Mouse (Mus musculus): Measurements from ENCODE around the gene Slc17a8. TPM values are rescaled to one million over a fixed set of nuclear protein-coding genes. Genes with fewer than 3 reads are reported as not detected.
"Not testable (repeated sequence)": the region's sequence is repeated elsewhere in the genome, so short reads cannot be mapped to it uniquely, and the experiment has no call there.

Slc17a8 gene
- polyA plus RNA-seq (2016; fragmentation: Nextera tagmentation; extraction: Ambion mirVana): 2.0 and 2.6 TPM in 2 replicates

- Histone ChIP-seq H3K27me3 (0 out of 2 replicates have a peak, but pooled peaks cover 3% of the 10 kb centered on the region), H3K4me1 (no peaks in the 10 kb centered on the region), H3K27ac (no peak within 1 kb of the TSS), H3K9me3 (replicated peaks) (no peaks in the 10 kb centered on the region), H3K36me3 (no peaks in the 10 kb centered on the region), H3K4me2 (replicated peaks) (no peak within 1 kb of the TSS), H3K4me3 (no peak within 1 kb of the TSS), H3K9ac (no peak within 1 kb of the TSS)
- WGBS: 25% methylated on average over 7 of the region's 7 CpGs
- ATAC-seq (ENCODE audit: low FRiP score): no peak
These were observed at the start of gene Slc17a8 for GRCm38 (mm10) chr10:89621129-89621528. Slc17a8 (minus strand) TSS chr10:89621253.

- H3K4me3 ChIP-seq; H3K27me3 ChIP-seq; H3K4me1 ChIP-seq; H3K9ac ChIP-seq; H3K4me2 ChIP-seq (replicated peaks); ATAC-seq (ENCODE audit: low FRiP score); H3K27ac ChIP-seq; H3K9me3 ChIP-seq (replicated peaks); H3K36me3 ChIP-seq: not testable (repeated sequence)
- WGBS: 97% methylated on average over 5 of the region's 5 CpGs
These were observed 49.3 kb upstream of the Slc17a8 start for GRCm38 (mm10) chr10:89670371-89670770.

GRCm38 (mm10) chr10:89667571-89667970, 46.5 kb upstream of the Slc17a8 start:
- 86% methylated on average over 7 of the region's 7 CpGs for WGBS
- H3K4me3 ChIP-seq: no peak overlapping the region
- H3K9ac ChIP-seq: no peak overlapping the region
- H3K4me1 ChIP-seq: no peaks in the 10 kb centered on the region
- no peaks in the 10 kb centered on the region for H3K9me3 ChIP-seq (replicated peaks)
- no peaks in the 10 kb centered on the region for H3K27me3 ChIP-seq
- no peak overlapping the region for H3K27ac ChIP-seq
- H3K36me3 ChIP-seq: peaks cover 7% of the 10 kb centered on the region
- H3K4me2 ChIP-seq (replicated peaks): no peak overlapping the region
- no peak for ATAC-seq (ENCODE audit: low FRiP score)

GRCm38 (mm10) chr10:89665679-89666078, 44.6 kb upstream of the Slc17a8 start:
- Histone ChIP-seq H3K4me3 (no peak overlapping the region), H3K36me3 (peaks cover 16% of the 10 kb centered on the region), H3K9me3 (replicated peaks) (no peaks in the 10 kb centered on the region), H3K4me1 (no peaks in the 10 kb centered on the region), H3K27me3 (no peaks in the 10 kb centered on the region), H3K9ac (no peak overlapping the region), H3K4me2 (replicated peaks) (no peak overlapping the region), H3K27ac (no peak overlapping the region)
- WGBS: 97% methylated on average over 9 of the region's 9 CpGs
- no peak for ATAC-seq (ENCODE audit: low FRiP score)

- Histone ChIP-seq H3K4me2 (replicated peaks) (no peak overlapping the region), H3K36me3 (peaks cover 16% of the 10 kb centered on the region), H3K4me3 (no peak overlapping the region), H3K27ac (no peak overlapping the region), H3K9me3 (replicated peaks) (no peaks in the 10 kb centered on the region), H3K27me3 (no peaks in the 10 kb centered on the region), H3K9ac (no peak overlapping the region), H3K4me1 (no peaks in the 10 kb centered on the region)
- no peak for ATAC-seq (ENCODE audit: low FRiP score)
- 92% methylated on average over 8 of the region's 8 CpGs for whole genome bisulfite sequencing
These were observed 44.1 kb upstream of the Slc17a8 start for GRCm38 (mm10) chr10:89664977-89665645.

- Histone ChIP-seq H3K36me3 (peaks cover 65% of the 10 kb centered on the region), H3K27me3 (no peaks in the 10 kb centered on the region), H3K27ac (no peak overlapping the region), H3K9ac (no peak overlapping the region), H3K4me1 (no peaks in the 10 kb centered on the region), H3K9me3 (replicated peaks) (no peaks in the 10 kb centered on the region), H3K4me2 (replicated peaks) (no peak overlapping the region), H3K4me3 (no peak overlapping the region)
- ATAC-seq (ENCODE audit: low FRiP score): no peak
- 94% methylated on average over 5 of the region's 5 CpGs for WGBS
These were observed 35.3 kb upstream of the Slc17a8 start for GRCm38 (mm10) chr10:89656366-89656765.

- no peak overlapping the region for H3K4me3 ChIP-seq
- no peaks in the 10 kb centered on the region for H3K9me3 ChIP-seq (replicated peaks)
- peaks cover 57% of the 10 kb centered on the region for H3K36me3 ChIP-seq
- no peaks in the 10 kb centered on the region for H3K4me1 ChIP-seq
- no peak overlapping the region for H3K27ac ChIP-seq
- H3K27me3 ChIP-seq: no peaks in the 10 kb centered on the region
- no peak overlapping the region for H3K9ac ChIP-seq
- H3K4me2 ChIP-seq (replicated peaks): no peak overlapping the region
- ATAC-seq (ENCODE audit: low FRiP score): no peak
- WGBS: 91% methylated on average over 8 of the region's 8 CpGs
These were observed 31.9 kb upstream of the Slc17a8 start for GRCm38 (mm10) chr10:89652912-89653311.

- H3K9ac ChIP-seq: no peak overlapping the region
- H3K27ac ChIP-seq: no peak overlapping the region
- ATAC-seq (ENCODE audit: low FRiP score): no peak
- H3K4me2 ChIP-seq (replicated peaks): no peak overlapping the region
- no peaks in the 10 kb centered on the region for H3K27me3 ChIP-seq
- 96% methylated on average over 1 of the region's 1 CpGs for WGBS
- H3K9me3 ChIP-seq (replicated peaks): no peaks in the 10 kb centered on the region
- H3K4me3 ChIP-seq: no peak overlapping the region
- no peaks in the 10 kb centered on the region for H3K4me1 ChIP-seq
- H3K36me3 ChIP-seq: peaks cover 49% of the 10 kb centered on the region
These were observed 30.6 kb upstream of the Slc17a8 start for GRCm38 (mm10) chr10:89651691-89652090.

GRCm38 (mm10) chr10:89646918-89647317, 25.9 kb upstream of the Slc17a8 start:
- ATAC-seq (ENCODE audit: low FRiP score): no peak
- Histone ChIP-seq H3K36me3 (peaks cover 58% of the 10 kb centered on the region), H3K27me3 (no peaks in the 10 kb centered on the region), H3K4me2 (replicated peaks) (no peak overlapping the region), H3K9ac (no peak overlapping the region), H3K4me1 (no peaks in the 10 kb centered on the region), H3K4me3 (no peak overlapping the region), H3K9me3 (replicated peaks) (no peaks in the 10 kb centered on the region), H3K27ac (no peak overlapping the region)
- 93% methylated on average over 9 of the region's 9 CpGs for WGBS

GRCm38 (mm10) chr10:89637001-89637400, 15.9 kb upstream of the Slc17a8 start:
- Histone ChIP-seq H3K4me2 (replicated peaks) (no peak overlapping the region), H3K4me3 (no peak overlapping the region), H3K36me3 (peaks cover 33% of the 10 kb centered on the region), H3K9ac (no peak overlapping the region), H3K4me1 (no peaks in the 10 kb centered on the region), H3K27ac (no peak overlapping the region), H3K9me3 (replicated peaks) (no peaks in the 10 kb centered on the region), H3K27me3 (no peaks in the 10 kb centered on the region)
- no peak for ATAC-seq (ENCODE audit: low FRiP score)
- WGBS: 92% methylated on average over 3 of the region's 3 CpGs

- H3K27ac ChIP-seq: no peak overlapping the region
- H3K9me3 ChIP-seq (replicated peaks): no peaks in the 10 kb centered on the region
- H3K27me3 ChIP-seq: no peaks in the 10 kb centered on the region
- no peak for ATAC-seq (ENCODE audit: low FRiP score)
- H3K4me1 ChIP-seq: no peaks in the 10 kb centered on the region
- 92% methylated on average over 5 of the region's 5 CpGs for WGBS
- H3K4me2 ChIP-seq (replicated peaks): no peak overlapping the region
- H3K36me3 ChIP-seq: peaks cover 13% of the 10 kb centered on the region
- H3K9ac ChIP-seq: no peak overlapping the region
- H3K4me3 ChIP-seq: no peak overlapping the region
These were observed 14.0 kb upstream of the Slc17a8 start for GRCm38 (mm10) chr10:89635018-89635417.

- no peak overlapping the region for H3K27ac ChIP-seq
- WGBS: 91% methylated on average over 7 of the region's 7 CpGs
These were observed 12.8 kb upstream of the Slc17a8 start for GRCm38 (mm10) chr10:89633736-89634426.

GRCm38 (mm10) chr10:89633121-89633520, 12.1 kb upstream of the Slc17a8 start:
- WGBS: 90% methylated on average over 4 of the region's 4 CpGs
- Histone ChIP-seq H3K4me2 (replicated peaks) (no peak overlapping the region), H3K9ac (no peak overlapping the region), H3K4me3 (no peak overlapping the region), H3K27me3 (no peaks in the 10 kb centered on the region), H3K36me3 (no peaks in the 10 kb centered on the region), H3K9me3 (replicated peaks) (no peaks in the 10 kb centered on the region), H3K4me1 (no peaks in the 10 kb centered on the region), H3K27ac (no peak overlapping the region)
- ATAC-seq (ENCODE audit: low FRiP score): no peak

More at GRCm38 (mm10) chr10:89633736-89634426, 12.8 kb upstream of the Slc17a8 start:
- H3K4me1 ChIP-seq: no peaks in the 10 kb centered on the region
- no peak overlapping the region for H3K4me3 ChIP-seq
- no peaks in the 10 kb centered on the region for H3K27me3 ChIP-seq
- peaks cover 7% of the 10 kb centered on the region for H3K36me3 ChIP-seq
- no peak overlapping the region for H3K4me2 ChIP-seq (replicated peaks)
- H3K9ac ChIP-seq: no peak overlapping the region
- H3K9me3 ChIP-seq (replicated peaks): no peaks in the 10 kb centered on the region
- ATAC-seq (ENCODE audit: low FRiP score): no peak

Data from hindbrain, embryonic 12.5 days (tissue).